Mouse (Mus musculus): ENCODE measurements around the gene P2rx4.

P2rx4 gene

GRCm38 (mm10) chr5:122703574-122703973 lies 3.8 kb upstream of the P2rx4 start:
- DNase-seq (ENCODE audit: low read depth, low spot score), result no peak

GRCm38 (mm10) chr5:122704571-122704970 lies 2.8 kb upstream of the P2rx4 start:
- DNase-seq (ENCODE audit: low read depth, low spot score), result no peak

GRCm38 (mm10) chr5:122705174-122705573 lies 2.2 kb upstream of the P2rx4 start:
- peak; percentile 53 for DNase-seq (ENCODE audit: low read depth, low spot score)

GRCm38 (mm10) chr5:122706917-122707275 lies 448 bp upstream of the P2rx4 start:
- no peak for DNase-seq (ENCODE audit: low read depth, low spot score)

- DNase-seq (ENCODE audit: low read depth, low spot score), result no peak
These were observed 1.5 kb downstream of the P2rx4 start for GRCm38 (mm10) chr5:122708819-122709218.

- DNase-seq (ENCODE audit: low read depth, low spot score), result no peak
These were observed 8.4 kb downstream of the P2rx4 start for GRCm38 (mm10) chr5:122715723-122716122.

GRCm38 (mm10) chr5:122716793-122717192 lies 9.4 kb downstream of the P2rx4 start:
- no peak for DNase-seq (ENCODE audit: low read depth, low spot score)

- no peak for DNase-seq (ENCODE audit: low read depth, low spot score)
These were observed 11.1 kb downstream of the P2rx4 start for GRCm38 (mm10) chr5:122718400-122718799.

GRCm38 (mm10) chr5:122719168-122719567 lies 11.8 kb downstream of the P2rx4 start:
- no peak for DNase-seq (ENCODE audit: low read depth, low spot score)

GRCm38 (mm10) chr5:122725453-122725852 lies 18.1 kb downstream of the P2rx4 start:
- DNase-seq (ENCODE audit: low read depth, low spot score), result no peak

GRCm38 (mm10) chr5:122726068-122726467 lies 18.7 kb downstream of the P2rx4 start:
- DNase-seq (ENCODE audit: low read depth, low spot score), result peak; percentile 68

- no peak for DNase-seq (ENCODE audit: low read depth, low spot score)
These were observed 19.3 kb downstream of the P2rx4 start for GRCm38 (mm10) chr5:122726595-122726994.

- no peak for DNase-seq (ENCODE audit: low read depth, low spot score)
These were observed 19.8 kb downstream of the P2rx4 start for GRCm38 (mm10) chr5:122727096-122727495.

GRCm38 (mm10) chr5:122730776-122731175 lies 23.4 kb downstream of the P2rx4 start:
- no peak for DNase-seq (ENCODE audit: low read depth, low spot score)

GRCm38 (mm10) chr5:122731321-122731720 lies 24.0 kb downstream of the P2rx4 start:
- DNase-seq (ENCODE audit: low read depth, low spot score), result no peak

- no peak for DNase-seq (ENCODE audit: low read depth, low spot score)
These were observed 24.8 kb downstream of the P2rx4 start for GRCm38 (mm10) chr5:122731991-122732673.

- no peak for DNase-seq (ENCODE audit: low read depth, low spot score)
These were observed 26.5 kb downstream of the P2rx4 start for GRCm38 (mm10) chr5:122733881-122734280.

GRCm38 (mm10) chr5:122735853-122736252 lies 28.5 kb downstream of the P2rx4 start:
- no peak for DNase-seq (ENCODE audit: low read depth, low spot score)

GRCm38 (mm10) chr5:122736761-122737160 lies 29.4 kb downstream of the P2rx4 start:
- no peak for DNase-seq (ENCODE audit: low read depth, low spot score)

GRCm38 (mm10) chr5:122743880-122744422 lies 36.6 kb downstream of the P2rx4 start:
- no peak for DNase-seq (ENCODE audit: low read depth, low spot score)

GRCm38 (mm10) chr5:122747950-122748349 lies 40.6 kb downstream of the P2rx4 start:
- DNase-seq (ENCODE audit: low read depth, low spot score), result no peak

- no peak for DNase-seq (ENCODE audit: low read depth, low spot score)
These were observed 47.1 kb downstream of the P2rx4 start for GRCm38 (mm10) chr5:122754477-122754876.

GRCm38 (mm10) chr5:122755620-122756019 lies 48.3 kb downstream of the P2rx4 start:
- no peak for DNase-seq (ENCODE audit: low read depth, low spot score)

- DNase-seq (ENCODE audit: low read depth, low spot score), result no peak
These were observed 48.8 kb downstream of the P2rx4 start for GRCm38 (mm10) chr5:122756144-122756543.

All from retina, postnatal 7 days (tissue).